Mouse (Mus musculus) c-Kit-positive CD71-negative TER-119-negative erythroid progenitor cells, embryonic 14.5 days (primary cell): ENCODE data around the gene Psmc3ip.
A peak's percentile ranks its signal among the peaks of the same experiment; 100 is the strongest.
"Not testable (repeated sequence)": the region's sequence is repeated elsewhere in the genome, so short reads cannot be mapped to it uniquely, and the experiment has no call there.

Experiments used
- DNase-seq: peaks from one replicate; pipeline ENCODE4 v3.0.0-alpha.2; 2013; ENCODE audit warnings: low read depth

The Psmc3ip gene

GRCm38 (mm10) chr11:101095314-101096024, at the start of gene Psmc3ip:
TSS of gene Psmc3ip (minus strand) at chr11:101095436.
- DNase-seq = peak; percentile 96

- no peak for DNase-seq
Observed at GRCm38 (mm10) chr11:101143338-101144225, 48.3 kb upstream of the Psmc3ip start.

GRCm38 (mm10) chr11:101142215-101142967, 47.2 kb upstream of the Psmc3ip start:
- no peak for DNase-seq

- no peak for DNase-seq
Observed at GRCm38 (mm10) chr11:101141088-101141487, 45.9 kb upstream of the Psmc3ip start.

GRCm38 (mm10) chr11:101140164-101140819, 45.1 kb upstream of the Psmc3ip start:
- DNase-seq = no peak

- DNase-seq = no peak
Observed at GRCm38 (mm10) chr11:101138536-101139181, 43.4 kb upstream of the Psmc3ip start.

- DNase-seq = no peak
Observed at GRCm38 (mm10) chr11:101137000-101137399, 41.8 kb upstream of the Psmc3ip start.

GRCm38 (mm10) chr11:101134217-101134865, 39.1 kb upstream of the Psmc3ip start:
- no peak for DNase-seq

GRCm38 (mm10) chr11:101133037-101133436, 37.8 kb upstream of the Psmc3ip start:
- no peak for DNase-seq

GRCm38 (mm10) chr11:101131701-101132100, 36.5 kb upstream of the Psmc3ip start:
- DNase-seq = no peak

GRCm38 (mm10) chr11:101131187-101131586, 36.0 kb upstream of the Psmc3ip start:
- no peak for DNase-seq

- no peak for DNase-seq
Observed at GRCm38 (mm10) chr11:101130056-101130756, 35.0 kb upstream of the Psmc3ip start.

GRCm38 (mm10) chr11:101128996-101129577, 33.9 kb upstream of the Psmc3ip start:
- no peak for DNase-seq

- DNase-seq = no peak
Observed at GRCm38 (mm10) chr11:101127075-101127474, 31.8 kb upstream of the Psmc3ip start.

- not testable (repeated sequence) for DNase-seq
Observed at GRCm38 (mm10) chr11:101125008-101125407, 29.8 kb upstream of the Psmc3ip start.

GRCm38 (mm10) chr11:101124494-101124893, 29.3 kb upstream of the Psmc3ip start:
- not testable (repeated sequence) for DNase-seq

GRCm38 (mm10) chr11:101120545-101121188, 25.4 kb upstream of the Psmc3ip start:
- DNase-seq = no peak

- DNase-seq = peak; percentile 97
Observed at GRCm38 (mm10) chr11:101119761-101120544, 24.7 kb upstream of the Psmc3ip start, which contains the start of the genes Retreg3 and Tubg1. TSS of gene Retreg3 (minus strand) at chr11:101119893. TSS of gene Tubg1 (plus strand) at chr11:101119938.
